Mouse (Mus musculus): ENCODE results near the gene Msi2. TPM values are rescaled to one million over a fixed set of nuclear protein-coding genes. Genes with fewer than 3 reads are reported as not detected.

Gene Msi2
- polyA plus RNA-seq, 1 experiment from 2014 or later, result 25.6 TPM

DNA sequence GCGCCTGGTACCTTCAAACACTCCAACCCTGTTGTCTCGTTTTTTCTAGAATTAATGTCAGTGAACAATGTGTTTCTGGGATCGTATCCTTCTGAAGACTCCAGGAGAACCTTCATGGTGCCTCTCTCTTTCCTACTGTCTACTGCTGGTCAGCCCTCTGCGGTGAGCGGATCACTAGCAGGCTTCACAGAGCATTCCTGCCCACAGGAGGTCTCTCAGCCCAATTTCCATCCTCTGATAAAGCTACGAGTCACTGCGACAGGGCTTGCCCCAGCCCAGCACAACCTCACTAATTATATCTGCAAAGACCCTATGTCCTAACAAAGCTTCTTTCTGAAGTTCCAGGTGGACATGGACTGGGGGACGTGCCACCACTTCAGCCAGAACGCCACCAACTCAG lies 157.7 kb downstream of the Msi2 start:
- no peaks in the 10 kb centered on the region for H3K9me3 ChIP-seq (ENCODE audit: control insufficient read depth, low read length)
- H3K4me3 ChIP-seq (ENCODE audit: low read depth, low read length), result no peak overlapping the region
- no peak overlapping the region for H3K27ac ChIP-seq (ENCODE audit: low read depth, low read length)
- H3K4me1 ChIP-seq (ENCODE audit: control insufficient read depth, insufficient read depth, low read length), result peaks cover 42% of the 10 kb centered on the region
- 70% methylated on average over 9 of the region's 9 CpGs for WGBS
- H3K4me2 ChIP-seq (ENCODE audit: low read depth, low read length), result no peak overlapping the region
- H3K27me3 ChIP-seq (ENCODE audit: control insufficient read depth, insufficient read depth, low read length), result no peaks in the 10 kb centered on the region
- no peaks in the 10 kb centered on the region for H3K36me3 ChIP-seq (ENCODE audit: control insufficient read depth, insufficient read depth, low read length)
- no peak overlapping the region for H3K9ac ChIP-seq (replicated peaks; ENCODE audit: low read depth, low read length)
- no peak for ATAC-seq (ENCODE audit: low read depth)

GRCm38 (mm10) chr11:88559365-88559970 lies 158.8 kb downstream of the Msi2 start:
- Histone ChIP-seq H3K36me3 (ENCODE audit: control insufficient read depth, insufficient read depth, low read length) (no peaks in the 10 kb centered on the region), H3K27me3 (ENCODE audit: control insufficient read depth, insufficient read depth, low read length) (no peaks in the 10 kb centered on the region), H3K9me3 (ENCODE audit: control insufficient read depth, low read length) (no peaks in the 10 kb centered on the region), H3K27ac (ENCODE audit: low read depth, low read length) (no peak overlapping the region), H3K4me2 (ENCODE audit: low read depth, low read length) (no peak overlapping the region), H3K4me3 (ENCODE audit: low read depth, low read length) (no peak overlapping the region), H3K9ac (replicated peaks; ENCODE audit: low read depth, low read length) (no peak overlapping the region), H3K4me1 (ENCODE audit: control insufficient read depth, insufficient read depth, low read length) (peaks cover 47% of the 10 kb centered on the region)
- 37% methylated on average over 10 of the region's 10 CpGs for WGBS
- ATAC-seq (ENCODE audit: low read depth), result no peak

DNA sequence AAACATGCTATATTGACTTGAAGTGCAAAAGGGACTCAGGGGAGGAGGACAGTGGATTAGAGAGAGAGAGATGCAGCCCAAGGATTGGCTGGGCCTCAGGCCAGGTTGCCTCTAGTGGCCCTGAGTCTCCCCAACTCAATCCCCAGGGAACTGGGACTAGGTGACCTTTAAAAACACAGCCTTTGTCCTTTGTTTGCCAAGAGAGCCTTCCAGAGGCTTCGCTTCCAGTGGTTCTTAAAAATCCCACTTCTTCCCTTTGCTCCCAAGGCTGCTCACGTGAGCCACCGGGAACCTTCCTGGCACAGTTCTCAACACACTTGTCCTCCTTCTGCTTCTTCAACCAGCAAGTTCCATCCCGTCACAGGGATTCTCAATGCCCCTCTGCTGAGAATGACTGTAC lies 159.6 kb downstream of the Msi2 start:
- ATAC-seq (ENCODE audit: low read depth), result no peak
- Histone ChIP-seq H3K4me1 (ENCODE audit: control insufficient read depth, insufficient read depth, low read length) (peaks cover 49% of the 10 kb centered on the region), H3K9ac (replicated peaks; ENCODE audit: low read depth, low read length) (no peak overlapping the region), H3K4me3 (ENCODE audit: low read depth, low read length) (no peak overlapping the region), H3K9me3 (ENCODE audit: control insufficient read depth, low read length) (no peaks in the 10 kb centered on the region), H3K4me2 (ENCODE audit: low read depth, low read length) (no peak overlapping the region), H3K27ac (ENCODE audit: low read depth, low read length) (0 out of 2 replicates have a peak overlapping the region, but pooled peaks have one; percentile 13), H3K36me3 (ENCODE audit: control insufficient read depth, insufficient read depth, low read length) (no peaks in the 10 kb centered on the region), H3K27me3 (ENCODE audit: control insufficient read depth, insufficient read depth, low read length) (no peaks in the 10 kb centered on the region)
- 69% methylated on average over 4 of the region's 4 CpGs for WGBS

GRCm38 (mm10) chr11:88557828-88558580 lies 160.3 kb downstream of the Msi2 start:
- Histone ChIP-seq H3K36me3 (ENCODE audit: control insufficient read depth, insufficient read depth, low read length) (no peaks in the 10 kb centered on the region), H3K27me3 (ENCODE audit: control insufficient read depth, insufficient read depth, low read length) (no peaks in the 10 kb centered on the region), H3K4me1 (ENCODE audit: control insufficient read depth, insufficient read depth, low read length) (peaks cover 57% of the 10 kb centered on the region), H3K9me3 (ENCODE audit: control insufficient read depth, low read length) (no peaks in the 10 kb centered on the region), H3K4me2 (ENCODE audit: low read depth, low read length) (no peak overlapping the region), H3K27ac (ENCODE audit: low read depth, low read length) (no peak overlapping the region), H3K4me3 (ENCODE audit: low read depth, low read length) (no peak overlapping the region), H3K9ac (replicated peaks; ENCODE audit: low read depth, low read length) (no peak overlapping the region)
- no peak for ATAC-seq (ENCODE audit: low read depth)
- 48% methylated on average over 6 of the region's 6 CpGs for whole genome bisulfite sequencing

- Histone ChIP-seq H3K36me3 (ENCODE audit: control insufficient read depth, insufficient read depth, low read length) (no peaks in the 10 kb centered on the region), H3K27ac (ENCODE audit: low read depth, low read length) (no peak overlapping the region), H3K27me3 (ENCODE audit: control insufficient read depth, insufficient read depth, low read length) (no peaks in the 10 kb centered on the region), H3K4me1 (ENCODE audit: control insufficient read depth, insufficient read depth, low read length) (peaks cover 62% of the 10 kb centered on the region), H3K9ac (replicated peaks; ENCODE audit: low read depth, low read length) (no peak overlapping the region), H3K4me2 (ENCODE audit: low read depth, low read length) (no peak overlapping the region), H3K4me3 (ENCODE audit: low read depth, low read length) (no peak overlapping the region), H3K9me3 (ENCODE audit: control insufficient read depth, low read length) (no peaks in the 10 kb centered on the region)
- no peak for ATAC-seq (ENCODE audit: low read depth)
- 61% methylated on average over 4 of the region's 4 CpGs for WGBS
Observed at GRCm38 (mm10) chr11:88557116-88557768, 161.1 kb downstream of the Msi2 start.

- Histone ChIP-seq H3K36me3 (ENCODE audit: control insufficient read depth, insufficient read depth, low read length) (no peaks in the 10 kb centered on the region), H3K27ac (ENCODE audit: low read depth, low read length) (0 out of 2 replicates have a peak overlapping the region, but pooled peaks have one; percentile 44), H3K4me1 (ENCODE audit: control insufficient read depth, insufficient read depth, low read length) (peaks cover 59% of the 10 kb centered on the region), H3K9ac (replicated peaks; ENCODE audit: low read depth, low read length) (no peak overlapping the region), H3K4me3 (ENCODE audit: low read depth, low read length) (no peak overlapping the region), H3K4me2 (ENCODE audit: low read depth, low read length) (no peak overlapping the region), H3K9me3 (ENCODE audit: control insufficient read depth, low read length) (no peaks in the 10 kb centered on the region), H3K27me3 (ENCODE audit: control insufficient read depth, insufficient read depth, low read length) (no peaks in the 10 kb centered on the region)
- no peak for ATAC-seq (ENCODE audit: low read depth)
- WGBS, result 34% methylated on average over 6 of the region's 6 CpGs
Observed at GRCm38 (mm10) chr11:88555902-88556549, 162.3 kb downstream of the Msi2 start.

DNA sequence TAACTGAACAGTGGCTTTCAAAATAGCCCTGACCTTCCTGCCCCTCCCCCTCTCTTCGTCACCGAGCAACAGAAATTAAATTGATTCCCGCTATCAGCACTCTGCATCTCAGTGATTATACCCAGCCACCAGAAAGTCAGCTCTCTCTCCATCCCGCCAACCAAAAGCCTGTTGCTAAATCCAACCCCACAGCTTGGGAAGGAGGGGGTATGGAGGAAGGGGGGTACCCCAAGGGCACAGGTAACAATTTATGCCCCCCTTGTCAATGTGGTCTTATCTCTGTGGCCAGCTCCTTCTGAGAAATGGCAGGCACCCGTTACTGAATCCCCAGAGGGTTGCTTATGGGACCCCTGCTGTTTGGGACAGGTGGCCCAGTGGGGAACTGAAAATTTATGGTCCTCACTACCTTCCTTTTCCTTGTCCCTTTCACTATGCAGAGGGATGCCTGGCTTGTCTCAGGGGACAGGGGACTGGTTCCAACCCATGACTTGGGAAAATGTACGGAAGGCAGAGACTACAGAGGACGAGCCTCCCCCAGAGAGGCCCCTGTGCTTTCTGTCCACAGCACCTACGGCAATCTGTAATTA lies 163.0 kb downstream of the Msi2 start:
- no peak overlapping the region for H3K4me2 ChIP-seq (ENCODE audit: low read depth, low read length)
- ATAC-seq (ENCODE audit: low read depth), result no peak

GRCm38 (mm10) chr11:88553521-88554310 lies 164.6 kb downstream of the Msi2 start:
- no peaks in the 10 kb centered on the region for H3K36me3 ChIP-seq (ENCODE audit: control insufficient read depth, insufficient read depth, low read length)
- 64% methylated on average over 11 of the region's 11 CpGs for WGBS
- no peak overlapping the region for H3K4me3 ChIP-seq (ENCODE audit: low read depth, low read length)
- H3K27me3 ChIP-seq (ENCODE audit: control insufficient read depth, insufficient read depth, low read length), result no peaks in the 10 kb centered on the region
- H3K4me2 ChIP-seq (ENCODE audit: low read depth, low read length), result no peak overlapping the region
- H3K9me3 ChIP-seq (ENCODE audit: control insufficient read depth, low read length), result no peaks in the 10 kb centered on the region
- peak overlapping the region; percentile 44; the same call in 1 of the 2 replicates for H3K27ac ChIP-seq (ENCODE audit: low read depth, low read length)
- ATAC-seq (ENCODE audit: low read depth), result no peak
- H3K9ac ChIP-seq (replicated peaks; ENCODE audit: low read depth, low read length), result no peak overlapping the region
- peaks cover 68% of the 10 kb centered on the region for H3K4me1 ChIP-seq (ENCODE audit: control insufficient read depth, insufficient read depth, low read length)

More for the DNA sequence above, 163.0 kb downstream of the Msi2 start:
- Histone ChIP-seq H3K27ac (ENCODE audit: low read depth, low read length) (no peak overlapping the region), H3K27me3 (ENCODE audit: control insufficient read depth, insufficient read depth, low read length) (no peaks in the 10 kb centered on the region), H3K9me3 (ENCODE audit: control insufficient read depth, low read length) (no peaks in the 10 kb centered on the region), H3K4me1 (ENCODE audit: control insufficient read depth, insufficient read depth, low read length) (peaks cover 61% of the 10 kb centered on the region), H3K4me3 (ENCODE audit: low read depth, low read length) (no peak overlapping the region), H3K9ac (replicated peaks; ENCODE audit: low read depth, low read length) (no peak overlapping the region), H3K36me3 (ENCODE audit: control insufficient read depth, insufficient read depth, low read length) (no peaks in the 10 kb centered on the region)
- WGBS, result 28% methylated on average over 8 of the region's 8 CpGs

Measured in neural tube, embryonic 14.5 days (tissue).